Mouse (Mus musculus): ENCODE results near the gene Zbtb7b. TPM values are rescaled to one million over a fixed set of nuclear protein-coding genes. Genes with fewer than 3 reads are reported as not detected.

Gene Zbtb7b
- polyA plus RNA-seq, 1 experiment: 35.1 TPM

- Histone ChIP-seq H3K4me3 (ENCODE audit: low read depth, low read length) (no peak overlapping the region), H3K4me1 (ENCODE audit: control insufficient read depth, insufficient read depth, low read length) (peaks cover 19% of the 10 kb centered on the region), H3K9ac (ENCODE audit: low read depth, poor library complexity, severe bottlenecking) (0 out of 2 replicates have a peak overlapping the region, but pooled peaks have one; percentile 16), H3K27me3 (ENCODE audit: control insufficient read depth, insufficient read depth, low read length, poor library complexity, severe bottlenecking) (no peaks in the 10 kb centered on the region), H3K36me3 (ENCODE audit: control insufficient read depth, insufficient read depth, low read length, poor library complexity, severe bottlenecking) (no peaks in the 10 kb centered on the region; the same call in 1 of the 2 replicates), H3K9me3 (replicated peaks; ENCODE audit: control insufficient read depth, insufficient read depth, low read length, poor library complexity, severe bottlenecking) (no peaks in the 10 kb centered on the region), H3K27ac (ENCODE audit: insufficient read depth, low read length) (no peak overlapping the region)
- TF ChIP-seq EP300 (IDR thresholded peaks at IDR 0.05; ENCODE audit: insufficient read depth, low read depth, low read length) (no peak), CTCF (IDR thresholded peaks at IDR 0.05; ENCODE audit: low read depth, low read length) (no peak), POLR2A (IDR thresholded peaks at IDR 0.05; ENCODE audit: insufficient read depth, low read length) (no peak)
Measured at GRCm38 (mm10) chr3:89384331-89385076, 10.1 kb downstream of the Zbtb7b start.

GRCm38 (mm10) chr3:89383651-89384255, 10.8 kb downstream of the Zbtb7b start:
- peaks cover 21% of the 10 kb centered on the region for H3K4me1 ChIP-seq (ENCODE audit: control insufficient read depth, insufficient read depth, low read length)
- no peak for TF ChIP-seq POLR2A (IDR thresholded peaks at IDR 0.05; ENCODE audit: insufficient read depth, low read length)
- no peak for TF ChIP-seq EP300 (IDR thresholded peaks at IDR 0.05; ENCODE audit: insufficient read depth, low read depth, low read length)
- no peak for TF ChIP-seq CTCF (IDR thresholded peaks at IDR 0.05; ENCODE audit: low read depth, low read length)

GRCm38 (mm10) chr3:89382950-89383349, 11.6 kb downstream of the Zbtb7b start:
- Histone ChIP-seq H3K27me3 (ENCODE audit: control insufficient read depth, insufficient read depth, low read length, poor library complexity, severe bottlenecking) (no peaks in the 10 kb centered on the region), H3K36me3 (ENCODE audit: control insufficient read depth, insufficient read depth, low read length, poor library complexity, severe bottlenecking) (no peaks in the 10 kb centered on the region; the same call in 1 of the 2 replicates), H3K4me3 (ENCODE audit: low read depth, low read length) (no peak overlapping the region), H3K27ac (ENCODE audit: insufficient read depth, low read length) (peak overlapping the region; percentile 95), H3K9me3 (replicated peaks; ENCODE audit: control insufficient read depth, insufficient read depth, low read length, poor library complexity, severe bottlenecking) (no peaks in the 10 kb centered on the region), H3K9ac (ENCODE audit: low read depth, poor library complexity, severe bottlenecking) (no peak overlapping the region), H3K4me1 (ENCODE audit: control insufficient read depth, insufficient read depth, low read length) (peaks cover 21% of the 10 kb centered on the region)
- TF ChIP-seq EP300 (IDR thresholded peaks at IDR 0.05; ENCODE audit: insufficient read depth, low read depth, low read length): no peak
- TF ChIP-seq CTCF (IDR thresholded peaks at IDR 0.05; ENCODE audit: low read depth, low read length): no peak
- TF ChIP-seq POLR2A (IDR thresholded peaks at IDR 0.05; ENCODE audit: insufficient read depth, low read length): no peak

More at GRCm38 (mm10) chr3:89383651-89384255, 10.8 kb downstream of the Zbtb7b start:
- no peak overlapping the region for H3K4me3 ChIP-seq (ENCODE audit: low read depth, low read length)
- no peak overlapping the region for H3K9ac ChIP-seq (ENCODE audit: low read depth, poor library complexity, severe bottlenecking)
- H3K9me3 ChIP-seq (replicated peaks; ENCODE audit: control insufficient read depth, insufficient read depth, low read length, poor library complexity, severe bottlenecking): no peaks in the 10 kb centered on the region
- no peaks in the 10 kb centered on the region for H3K27me3 ChIP-seq (ENCODE audit: control insufficient read depth, insufficient read depth, low read length, poor library complexity, severe bottlenecking)
- H3K36me3 ChIP-seq (ENCODE audit: control insufficient read depth, insufficient read depth, low read length, poor library complexity, severe bottlenecking): no peaks in the 10 kb centered on the region; the same call in 1 of the 2 replicates
- peak overlapping the region; percentile 95 for H3K27ac ChIP-seq (ENCODE audit: insufficient read depth, low read length)

- no peaks in the 10 kb centered on the region for H3K9me3 ChIP-seq (replicated peaks; ENCODE audit: control insufficient read depth, insufficient read depth, low read length, poor library complexity, severe bottlenecking)
- TF ChIP-seq POLR2A (IDR thresholded peaks at IDR 0.05; ENCODE audit: insufficient read depth, low read length) (no peak), CTCF (IDR thresholded peaks at IDR 0.05; ENCODE audit: low read depth, low read length) (no peak)
- H3K27me3 ChIP-seq (ENCODE audit: control insufficient read depth, insufficient read depth, low read length, poor library complexity, severe bottlenecking): no peaks in the 10 kb centered on the region
- H3K4me3 ChIP-seq (ENCODE audit: low read depth, low read length): no peak overlapping the region
- H3K36me3 ChIP-seq (ENCODE audit: control insufficient read depth, insufficient read depth, low read length, poor library complexity, severe bottlenecking): no peaks in the 10 kb centered on the region; the same call in 1 of the 2 replicates
- peak overlapping the region; percentile 95 for H3K27ac ChIP-seq (ENCODE audit: insufficient read depth, low read length)
- H3K4me1 ChIP-seq (ENCODE audit: control insufficient read depth, insufficient read depth, low read length): peaks cover 21% of the 10 kb centered on the region
- H3K9ac ChIP-seq (ENCODE audit: low read depth, poor library complexity, severe bottlenecking): no peak overlapping the region
Measured at GRCm38 (mm10) chr3:89382033-89382882, 12.3 kb downstream of the Zbtb7b start.

- no peaks in the 10 kb centered on the region; the same call in 1 of the 2 replicates for H3K36me3 ChIP-seq (ENCODE audit: control insufficient read depth, insufficient read depth, low read length, poor library complexity, severe bottlenecking)
- no peaks in the 10 kb centered on the region for H3K9me3 ChIP-seq (replicated peaks; ENCODE audit: control insufficient read depth, insufficient read depth, low read length, poor library complexity, severe bottlenecking)
- H3K9ac ChIP-seq (ENCODE audit: low read depth, poor library complexity, severe bottlenecking): peak overlapping the region; percentile 22; the same call in 1 of the 2 replicates
- no peak for TF ChIP-seq EP300 (IDR thresholded peaks at IDR 0.05; ENCODE audit: insufficient read depth, low read depth, low read length)
- TF ChIP-seq CTCF (IDR thresholded peaks at IDR 0.05; ENCODE audit: low read depth, low read length): no peak
- TF ChIP-seq POLR2A (IDR thresholded peaks at IDR 0.05; ENCODE audit: insufficient read depth, low read length): no peak
- no peak overlapping the region; the same call in 1 of the 2 replicates for H3K27ac ChIP-seq (ENCODE audit: insufficient read depth, low read length)
- no peak overlapping the region for H3K4me3 ChIP-seq (ENCODE audit: low read depth, low read length)
- H3K4me1 ChIP-seq (ENCODE audit: control insufficient read depth, insufficient read depth, low read length): peaks cover 21% of the 10 kb centered on the region
- no peaks in the 10 kb centered on the region for H3K27me3 ChIP-seq (ENCODE audit: control insufficient read depth, insufficient read depth, low read length, poor library complexity, severe bottlenecking)
Measured at GRCm38 (mm10) chr3:89381233-89381632, 13.3 kb downstream of the Zbtb7b start.
